Mouse (Mus musculus): ENCODE measurements around the gene H2-Ke6. TPM values are rescaled to one million over a fixed set of nuclear protein-coding genes. Genes with fewer than 3 reads are reported as not detected.
"Not testable (repeated sequence)": the region's sequence is repeated elsewhere in the genome, so short reads cannot be mapped to it uniquely, and the experiment has no call there.

Gene H2-Ke6
- total RNA-seq, 2 experiments from 2014 or later = 98.1 to 100 TPM

- intact Hi-C loops (cut with DNase I); DNase-seq (ENCODE audit: low spot score): not testable (repeated sequence)
Observed at GRCm38 (mm10) chr17:34000796-34001195, 27.1 kb downstream of the H2-Ke6 start.

- peak; percentile 89 for DNase-seq (ENCODE audit: low spot score)
- intact Hi-C loops (cut with DNase I) = no loop called here
Observed at GRCm38 (mm10) chr17:34000150-34000537, 27.7 kb downstream of the H2-Ke6 start, which contains the start of gene H2-K1. TSS of gene H2-K1 (minus strand) at chr17:34000347.

GRCm38 (mm10) chr17:33999341-34000149 is 28.3 kb downstream of the H2-Ke6 start:
- intact Hi-C loops (cut with DNase I) = no loop called here
- DNase-seq (ENCODE audit: low spot score) = no peak

- DNase-seq (ENCODE audit: low spot score); intact Hi-C loops (cut with DNase I): not testable (repeated sequence)
Observed at GRCm38 (mm10) chr17:33998697-33999096, 29.2 kb downstream of the H2-Ke6 start.

- intact Hi-C loops (cut with DNase I); DNase-seq (ENCODE audit: low spot score): not testable (repeated sequence)
Observed at GRCm38 (mm10) chr17:33997025-33997424, 30.8 kb downstream of the H2-Ke6 start.

GRCm38 (mm10) chr17:33995651-33996050 is 32.2 kb downstream of the H2-Ke6 start:
- no peak for DNase-seq (ENCODE audit: low spot score)
- intact Hi-C loops (cut with DNase I) = no loop called here

- DNase-seq (ENCODE audit: low spot score) = no peak
- intact Hi-C loops (cut with DNase I) = no loop called here
Observed at GRCm38 (mm10) chr17:33994959-33995358, 32.9 kb downstream of the H2-Ke6 start.

- intact Hi-C loops (cut with DNase I) = no loop called here
- DNase-seq (ENCODE audit: low spot score) = no peak
Observed at GRCm38 (mm10) chr17:33991788-33992664, 35.8 kb downstream of the H2-Ke6 start.

- intact Hi-C loops (cut with DNase I) = loop anchor here (2.0 kb wide), 1 partner anchor 13 kb away; no protein-coding TSS in a partner anchor
- not testable (repeated sequence) for DNase-seq (ENCODE audit: low spot score)
Observed at GRCm38 (mm10) chr17:33982136-33982535, 45.7 kb downstream of the H2-Ke6 start.

- peak; percentile 83 for DNase-seq (ENCODE audit: low spot score)
- intact Hi-C loops (cut with DNase I) = not testable (repeated sequence)
Observed at GRCm38 (mm10) chr17:33981192-33981909, 46.5 kb downstream of the H2-Ke6 start.

GRCm38 (mm10) chr17:33980181-33981035 is 47.5 kb downstream of the H2-Ke6 start:
- no peak for DNase-seq (ENCODE audit: low spot score)
- intact Hi-C loops (cut with DNase I) = no loop called here

GRCm38 (mm10) chr17:33979512-33980050 is 48.3 kb downstream of the H2-Ke6 start:
- intact Hi-C loops (cut with DNase I) = no loop called here
- DNase-seq (ENCODE audit: low spot score) = no peak

GRCm38 (mm10) chr17:33978631-33979031 is 49.2 kb downstream of the H2-Ke6 start:
- intact Hi-C loops (cut with DNase I) = no loop called here
- DNase-seq (ENCODE audit: low spot score) = peak; percentile 78

GRCm38 (mm10) chr17:33977861-33978557 is 49.9 kb downstream of the H2-Ke6 start:
- intact Hi-C loops (cut with DNase I) = no loop called here

More at GRCm38 (mm10) chr17:33977861-33978557, 49.9 kb downstream of the H2-Ke6 start:
- DNase-seq (ENCODE audit: low spot score) = no peak
